Mouse (Mus musculus) forebrain, embryonic 10.5 days (tissue): Measurements from ENCODE around the gene Rps15. TPM values are rescaled to one million over a fixed set of nuclear protein-coding genes. Genes with fewer than 3 reads are reported as not detected.

Source experiments
- DNase-seq: peaks from one replicate; pipeline ENCODE4 v3.0.0-alpha.2; 2017; ENCODE audit warnings: low spot score; ENCODE audit errors: extremely low spot score
- H3K27ac ChIP-seq: fragments of 300-500 bp; sonication (generic); 2 replicates; pipeline ENCODE4 v1.5.1; 2016; ENCODE audit warnings: mild to moderate bottlenecking
- H3K27me3 ChIP-seq: fragments of 300-500 bp; sonication (generic); 2 replicates; pipeline ENCODE4 v1.6.1; 2016; ENCODE audit warnings: mild to moderate bottlenecking; ENCODE audit not compliant: poor library complexity, severe bottlenecking
- H3K36me3 ChIP-seq: fragments of 300-500 bp; sonication (generic); replicated peaks from 2 replicates; pipeline ENCODE4 v1.6.1; 2016; ENCODE audit warnings: mild to moderate bottlenecking, moderate library complexity
- H3K4me1 ChIP-seq: fragments of 300-500 bp; sonication (generic); 2 replicates; pipeline ENCODE4 v1.6.1; 2016
- H3K4me3 ChIP-seq: fragments of 300-500 bp; sonication (generic); 2 replicates; pipeline ENCODE4 v1.5.1; 2016; ENCODE audit warnings: mild to moderate bottlenecking, moderate library complexity
- H3K9me3 ChIP-seq: fragments of 300-500 bp; sonication (generic); 2 replicates; pipeline ENCODE4 v1.6.1; 2016; ENCODE audit warnings: mild to moderate bottlenecking, moderate library complexity
- WGBS: fragments of 180-500 bp; shearing (Covaris S2); methylation state at CpG from one replicate; pipeline ENCODE4 v1.1.7; 2016; 5-methylcytosine and 5-hydroxymethylcytosine counted together
- polyA plus RNA-seq: library from polyadenylated mRNA; unstranded; fragments of >200 nt; fragmentation: Nextera tagmentation; extraction: Ambion mirVana; gene quantifications from 2 replicates; pipeline ENCODE4 v1.2.1, GENCODE M21; 2016

The Rps15 gene
- polyA plus RNA-seq, 1 experiment from 2014 or later: 1,144 TPM

DNA sequence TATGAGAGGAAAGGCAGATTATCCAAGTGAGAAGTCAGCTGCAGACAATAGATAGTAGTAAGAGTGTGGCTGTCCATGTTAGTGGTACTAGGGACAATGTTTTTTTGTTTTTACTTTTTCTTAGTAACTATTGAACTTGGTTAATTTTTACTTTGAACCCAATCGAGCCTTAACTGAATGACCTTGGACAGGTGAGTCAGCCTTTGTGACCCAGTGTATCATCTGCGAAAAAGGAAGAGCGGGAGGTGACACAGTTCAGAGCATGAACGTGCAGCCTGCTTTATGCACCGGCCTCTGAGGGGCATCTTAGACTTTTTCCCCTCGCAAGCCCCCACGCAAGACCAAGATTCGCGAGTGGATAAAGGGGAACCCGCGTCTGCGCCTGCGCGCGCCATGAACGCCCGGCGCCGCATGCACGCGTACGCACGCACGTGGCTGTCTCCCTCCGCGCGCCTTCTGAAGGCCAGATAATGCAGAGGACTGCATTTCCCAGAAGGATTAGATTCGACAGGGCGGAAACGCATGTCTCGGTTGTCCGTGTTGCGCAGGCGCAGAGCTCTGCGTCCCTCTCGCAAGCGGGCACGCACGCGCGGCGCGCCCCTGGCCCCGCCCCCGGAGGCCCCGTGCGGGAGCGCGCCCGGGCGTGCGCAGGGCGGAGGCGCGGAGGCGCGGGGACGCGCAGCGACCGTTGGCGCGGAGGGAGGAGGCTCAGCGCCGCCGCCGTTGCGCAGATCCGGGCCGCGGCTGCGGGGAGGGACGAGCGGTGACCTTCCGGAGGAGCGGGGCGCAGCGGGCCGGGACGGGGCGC is 27.7 kb upstream of the Rps15 start:
- H3K4me3 ChIP-seq: peak overlapping the region; percentile 94
- H3K27me3 ChIP-seq: peaks cover 5% of the 10 kb centered on the region
- H3K27ac ChIP-seq: peak overlapping the region; percentile 98
- H3K9me3 ChIP-seq: no peaks in the 10 kb centered on the region
- H3K36me3 ChIP-seq: peaks cover 32% of the 10 kb centered on the region
- peaks cover 74% of the 10 kb centered on the region for H3K4me1 ChIP-seq
- WGBS: 2% methylated on average over 81 of the region's 81 CpGs
- peak; percentile 95 for DNase-seq

DNA sequence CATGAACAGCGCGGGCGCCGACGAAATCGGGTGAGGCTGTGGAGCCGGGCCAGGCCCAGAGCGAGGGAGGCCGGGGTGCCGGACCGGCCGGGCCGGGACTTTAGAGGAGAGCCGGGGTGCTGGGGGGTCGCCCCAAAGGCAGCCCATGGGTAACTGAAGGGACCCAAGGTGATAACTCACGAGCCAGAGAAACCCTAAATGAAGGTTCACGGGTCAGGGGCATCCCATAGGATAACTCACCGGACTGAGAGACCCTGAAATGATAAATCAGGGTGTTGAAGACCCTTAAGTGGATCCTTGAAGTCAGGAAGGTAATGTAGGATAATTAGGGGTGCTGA is 27.1 kb upstream of the Rps15 start:
- peaks cover 71% of the 10 kb centered on the region for H3K4me1 ChIP-seq
- H3K4me3 ChIP-seq: peak overlapping the region; percentile 94

DNA sequence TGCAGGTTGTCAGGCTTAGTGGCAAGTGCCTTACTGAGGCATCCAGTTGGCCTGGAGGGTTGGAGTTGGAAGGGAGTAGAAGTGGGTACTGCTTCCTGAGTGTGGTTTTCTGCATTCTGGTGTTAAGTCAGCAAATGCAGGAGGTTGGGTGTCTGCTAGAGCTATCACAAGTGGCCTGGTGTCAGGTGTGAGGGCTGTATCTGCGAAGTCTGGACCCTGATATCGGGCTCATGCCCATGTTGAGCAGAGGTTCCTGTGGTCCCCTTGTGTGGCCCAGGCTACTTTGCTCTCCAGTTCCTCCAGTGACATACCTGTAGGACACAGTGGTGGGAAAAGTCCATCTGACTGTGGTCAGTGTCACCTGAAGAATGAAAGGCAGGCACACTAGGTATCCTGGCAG is 22.2 kb upstream of the Rps15 start:
- WGBS: 96% methylated on average over 2 of the region's 2 CpGs

More for the DNA sequence above, 27.1 kb upstream of the Rps15 start:
- under 1% methylated on average over 18 of the region's 18 CpGs for WGBS
- H3K27ac ChIP-seq: peak overlapping the region; percentile 98
- H3K27me3 ChIP-seq: no peaks in the 10 kb centered on the region
- DNase-seq: no peak
- peaks cover 37% of the 10 kb centered on the region for H3K36me3 ChIP-seq
- no peaks in the 10 kb centered on the region for H3K9me3 ChIP-seq

DNA sequence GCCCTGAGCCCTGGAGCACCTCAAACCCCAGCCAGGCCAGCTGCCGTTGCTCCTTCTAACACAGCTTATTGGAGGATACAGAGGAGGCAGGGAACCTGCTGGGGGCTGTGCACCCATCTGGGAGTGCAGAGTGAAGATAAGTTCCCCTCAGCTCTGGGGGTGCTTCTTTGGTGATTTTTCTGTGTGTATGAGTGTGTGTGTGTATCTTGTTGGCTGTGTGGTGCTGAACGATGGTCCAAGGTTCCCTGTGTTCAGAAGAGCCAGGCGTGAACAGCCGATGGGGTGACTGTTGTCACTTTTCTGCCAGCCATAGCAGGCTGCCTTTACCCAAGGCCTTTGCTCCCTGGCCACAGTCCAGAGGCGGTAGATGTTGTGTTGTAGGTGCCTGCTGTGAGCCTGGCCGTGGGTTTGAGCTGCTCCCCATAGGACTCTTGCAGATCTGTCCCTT is 21.5 kb upstream of the Rps15 start:
- H3K36me3 ChIP-seq: peaks cover 89% of the 10 kb centered on the region
- H3K27me3 ChIP-seq: no peaks in the 10 kb centered on the region
- 84% methylated on average over 6 of the region's 6 CpGs for WGBS
- peaks cover 66% of the 10 kb centered on the region for H3K4me1 ChIP-seq
- H3K4me3 ChIP-seq: 0 out of 2 replicates have a peak overlapping the region, but pooled peaks have one; percentile 10
- no peaks in the 10 kb centered on the region for H3K9me3 ChIP-seq
- no peak for DNase-seq
- 0 out of 2 replicates have a peak overlapping the region, but pooled peaks have one; percentile 8 for H3K27ac ChIP-seq

More for the DNA sequence above, 22.2 kb upstream of the Rps15 start:
- Histone ChIP-seq H3K4me3 (no peak overlapping the region), H3K4me1 (peaks cover 70% of the 10 kb centered on the region), H3K9me3 (no peaks in the 10 kb centered on the region), H3K27me3 (no peaks in the 10 kb centered on the region), H3K36me3 (peaks cover 82% of the 10 kb centered on the region), H3K27ac (no peak overlapping the region)
- no peak for DNase-seq

DNA sequence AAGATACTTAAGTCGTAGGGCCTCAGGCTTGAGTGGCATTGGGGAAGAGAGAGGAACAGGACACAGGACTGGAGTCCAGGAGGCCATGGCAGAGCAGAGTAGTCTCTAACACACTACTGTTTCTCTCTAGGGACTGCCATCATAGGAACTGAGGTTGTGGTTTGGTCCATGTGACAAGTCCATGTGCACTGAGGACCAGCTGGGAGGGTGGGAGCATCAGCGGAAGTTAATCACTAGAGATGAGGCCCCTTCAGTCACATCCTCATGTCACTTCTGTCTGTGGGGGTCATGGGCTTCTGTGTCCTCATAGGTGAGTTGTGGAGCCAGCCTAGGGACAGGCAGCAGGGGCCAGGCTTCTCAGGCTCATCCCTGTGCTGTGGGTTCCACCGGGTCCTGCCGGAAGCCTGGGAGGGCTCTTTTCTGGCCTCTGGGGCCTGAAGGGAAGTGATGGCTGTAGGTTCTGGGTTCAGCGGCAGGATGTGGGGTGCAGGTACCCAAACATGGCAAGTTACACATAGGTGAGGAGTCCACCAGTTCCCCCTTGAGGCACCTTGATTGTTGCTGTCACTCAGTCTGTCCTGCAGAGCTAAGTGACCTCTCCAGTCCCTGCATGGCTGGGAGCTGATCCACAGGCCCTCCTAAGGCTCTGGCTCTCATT is 20.9 kb upstream of the Rps15 start:
- 94% methylated on average over 5 of the region's 5 CpGs for WGBS
- Histone ChIP-seq H3K4me1 (peaks cover 61% of the 10 kb centered on the region), H3K9me3 (no peaks in the 10 kb centered on the region), H3K27ac (0 out of 2 replicates have a peak overlapping the region, but pooled peaks have one; percentile 37), H3K36me3 (peaks cover 93% of the 10 kb centered on the region), H3K4me3 (peak overlapping the region; percentile 10; the same call in 1 of the 2 replicates), H3K27me3 (no peaks in the 10 kb centered on the region)
- no peak for DNase-seq

DNA sequence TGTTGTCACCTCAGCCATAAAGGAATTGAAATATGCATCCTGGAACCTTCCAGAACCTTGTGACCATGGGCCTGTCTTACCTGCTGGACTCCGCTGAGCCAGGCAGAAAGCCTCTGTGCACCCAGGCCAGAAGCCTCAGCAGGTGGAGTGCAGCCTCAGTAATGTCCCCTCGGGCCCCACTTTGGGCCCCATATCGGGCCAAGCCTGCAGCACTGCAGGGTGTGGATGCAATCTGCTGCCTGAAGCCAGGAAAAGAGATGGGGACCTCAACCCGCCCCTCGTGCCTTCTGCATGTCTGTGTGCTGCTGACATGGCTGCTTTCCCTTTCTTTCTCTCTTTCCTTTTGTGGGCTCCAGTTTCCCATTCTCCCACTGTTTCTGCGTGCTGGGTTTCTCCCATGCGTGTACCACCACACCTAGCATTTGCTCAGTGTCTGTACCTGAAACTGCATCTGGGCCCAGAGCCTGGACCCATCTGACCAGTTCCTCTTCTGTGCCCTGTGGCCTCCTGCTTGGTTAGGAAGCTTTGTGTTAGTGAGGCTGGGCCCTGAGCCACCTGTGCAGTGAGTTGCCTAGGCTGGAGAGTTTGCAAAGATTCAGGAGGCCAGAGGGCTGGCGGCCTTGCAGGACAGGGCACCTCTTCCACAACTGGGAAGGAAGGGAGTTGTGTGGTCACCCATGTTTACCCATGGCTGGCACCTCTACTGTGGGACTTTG is 20.2 kb upstream of the Rps15 start:
- Histone ChIP-seq H3K27me3 (no peaks in the 10 kb centered on the region), H3K4me3 (no peak overlapping the region; the same call in 1 of the 2 replicates), H3K4me1 (peaks cover 53% of the 10 kb centered on the region), H3K36me3 (peaks cover 93% of the 10 kb centered on the region), H3K9me3 (no peaks in the 10 kb centered on the region), H3K27ac (no peak overlapping the region)
- DNase-seq: no peak
- 93% methylated on average over 8 of the region's 8 CpGs for WGBS

DNA sequence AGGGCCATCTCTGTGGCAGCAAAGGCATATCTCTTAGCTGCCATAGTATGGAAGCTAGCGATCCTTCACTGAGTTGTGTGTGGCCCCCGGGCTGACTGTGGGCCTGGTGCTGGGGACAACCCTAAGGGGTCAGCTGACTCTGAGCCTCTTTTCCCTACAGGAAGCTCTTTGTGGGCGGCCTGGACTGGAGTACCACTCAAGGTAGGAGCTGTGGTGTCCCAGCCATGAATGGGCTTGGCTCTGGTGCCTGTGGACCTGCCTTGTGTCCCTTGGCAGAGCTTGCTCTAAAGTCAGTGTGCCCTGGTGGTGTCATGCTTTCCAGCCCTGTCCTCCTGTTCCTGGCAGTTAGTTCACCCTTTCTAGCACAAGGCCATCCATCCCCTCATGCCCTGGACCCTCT is 18.4 kb upstream of the Rps15 start:
- 92% methylated on average over 3 of the region's 3 CpGs for WGBS
- Histone ChIP-seq H3K36me3 (peaks cover 95% of the 10 kb centered on the region), H3K4me1 (peaks cover 35% of the 10 kb centered on the region), H3K27me3 (no peaks in the 10 kb centered on the region), H3K27ac (no peak overlapping the region), H3K4me3 (no peak overlapping the region), H3K9me3 (no peaks in the 10 kb centered on the region)
- no peak for DNase-seq

DNA sequence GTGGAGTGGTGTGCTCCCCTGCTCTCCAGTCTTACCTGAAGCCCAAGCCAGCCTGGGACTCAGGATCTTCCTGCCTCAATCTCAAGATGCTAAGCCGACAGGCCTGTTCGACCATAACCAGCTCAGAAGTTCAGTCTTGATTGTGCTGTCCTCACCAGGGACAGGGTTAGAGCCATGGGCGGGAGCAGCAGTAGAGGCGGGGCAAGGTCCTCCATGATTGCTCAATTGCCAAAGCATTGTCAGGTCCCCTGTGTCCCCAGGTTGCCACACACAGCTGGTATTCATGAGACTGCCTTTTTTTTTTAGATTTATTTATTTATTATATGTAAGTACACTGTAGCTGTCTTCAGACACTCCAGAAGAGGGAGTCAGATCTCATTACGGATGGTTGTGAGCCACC is 16.0 kb upstream of the Rps15 start:
- H3K27me3 ChIP-seq: no peaks in the 10 kb centered on the region
- DNase-seq: no peak
- no peaks in the 10 kb centered on the region for H3K9me3 ChIP-seq
- 84% methylated on average over 5 of the region's 5 CpGs for WGBS
- H3K4me3 ChIP-seq: no peak overlapping the region
- peaks cover 18% of the 10 kb centered on the region for H3K4me1 ChIP-seq
- H3K36me3 ChIP-seq: peaks cover 94% of the 10 kb centered on the region
- no peak overlapping the region for H3K27ac ChIP-seq

DNA sequence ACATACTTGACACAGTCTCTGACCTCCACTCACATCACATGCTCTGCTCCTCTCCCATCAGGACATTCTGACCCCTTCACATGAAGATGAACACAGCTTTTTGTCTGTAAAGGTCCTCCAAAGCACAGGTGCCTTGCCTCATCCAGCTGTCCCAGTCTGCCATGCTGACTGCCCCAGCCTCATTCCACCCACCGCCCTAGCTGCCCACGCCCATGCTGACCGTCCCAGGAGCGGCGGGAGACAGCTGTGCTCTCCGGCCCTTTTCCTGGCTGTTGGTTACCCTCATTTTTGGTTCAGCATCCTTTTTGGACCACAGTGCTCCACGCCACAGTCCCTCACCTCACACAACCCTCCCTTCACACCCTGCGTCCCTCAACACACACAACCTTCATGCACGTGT is 13.9 kb upstream of the Rps15 start:
- no peak overlapping the region for H3K27ac ChIP-seq
- WGBS: 96% methylated on average over 9 of the region's 9 CpGs
- H3K4me1 ChIP-seq: peaks cover 6% of the 10 kb centered on the region; the same call in 1 of the 2 replicates
- no peaks in the 10 kb centered on the region for H3K27me3 ChIP-seq
- no peak for DNase-seq
- H3K4me3 ChIP-seq: no peak overlapping the region
- no peaks in the 10 kb centered on the region for H3K9me3 ChIP-seq
- H3K36me3 ChIP-seq: peaks cover 99% of the 10 kb centered on the region

DNA sequence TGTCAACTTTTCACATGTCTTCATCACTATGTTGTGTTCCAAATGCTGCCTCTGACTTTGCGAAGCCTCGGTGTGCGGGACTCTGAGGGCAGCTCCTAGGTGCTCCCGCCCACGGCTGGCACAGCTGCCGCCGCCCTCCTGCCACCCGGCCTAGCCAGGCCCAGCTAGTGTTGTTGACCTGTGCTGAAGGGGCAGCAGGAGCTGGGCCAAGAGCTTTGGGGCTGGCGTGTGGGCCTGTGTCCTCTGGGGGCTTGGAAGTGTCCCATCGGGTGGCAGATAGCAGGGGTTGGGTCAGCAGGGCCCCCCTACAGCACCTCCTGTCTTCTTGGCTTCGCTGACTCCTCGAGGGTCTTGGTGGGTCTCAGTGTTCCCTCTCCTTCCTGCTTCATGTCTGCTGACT is 13.0 kb upstream of the Rps15 start:
- Histone ChIP-seq H3K27me3 (no peaks in the 10 kb centered on the region), H3K36me3 (peaks cover 99% of the 10 kb centered on the region), H3K27ac (no peak overlapping the region), H3K9me3 (no peaks in the 10 kb centered on the region), H3K4me3 (no peak overlapping the region), H3K4me1 (no peaks in the 10 kb centered on the region)
- WGBS: 95% methylated on average over 12 of the region's 12 CpGs
- DNase-seq: no peak

DNA sequence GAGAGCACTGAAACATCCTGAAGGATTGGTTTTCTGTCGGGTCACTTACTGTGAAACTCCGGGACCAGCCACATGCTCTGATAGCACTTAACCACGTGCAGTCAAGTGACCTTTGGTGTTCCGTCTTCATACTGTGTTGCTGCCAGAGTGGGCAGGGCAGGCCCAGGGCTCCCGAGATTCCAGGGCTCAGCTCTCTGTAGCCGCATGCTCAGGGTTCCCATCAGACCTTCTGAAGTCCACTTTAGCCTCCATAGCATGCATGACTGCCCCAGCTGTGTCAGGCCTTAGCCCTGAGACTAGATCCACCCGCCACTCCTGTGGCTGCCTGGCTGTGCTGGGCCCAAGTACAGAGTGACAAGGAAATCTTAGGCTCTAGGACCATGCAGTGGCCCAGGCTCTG is 10.9 kb upstream of the Rps15 start:
- H3K36me3 ChIP-seq: peaks cover 99% of the 10 kb centered on the region

DNA sequence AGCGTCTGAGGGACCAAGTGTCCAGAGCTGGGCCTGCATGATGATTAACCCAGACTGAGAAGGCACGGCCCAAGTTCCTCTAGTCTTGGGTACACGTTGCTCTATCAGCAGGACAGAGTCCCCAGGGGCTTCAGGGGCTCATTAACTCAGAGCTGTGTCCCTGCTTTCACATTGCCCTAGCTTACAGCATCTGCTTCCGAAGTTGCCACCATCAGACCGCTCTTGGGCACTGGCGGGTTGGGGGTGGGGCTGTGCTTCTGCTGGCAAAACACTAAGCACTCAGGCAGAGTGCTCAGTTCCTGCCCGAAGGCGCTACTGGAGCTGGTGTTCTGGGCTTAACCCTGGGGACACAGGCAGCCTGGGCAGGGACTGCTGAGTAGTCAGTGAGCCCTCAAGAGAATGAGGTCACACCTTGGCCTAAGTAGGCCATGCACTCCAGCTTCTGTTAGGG is 10.3 kb upstream of the Rps15 start:
- Histone ChIP-seq H3K36me3 (peaks cover 99% of the 10 kb centered on the region), H3K9me3 (no peaks in the 10 kb centered on the region), H3K4me1 (0 out of 2 replicates have a peak, but pooled peaks cover 1% of the 10 kb centered on the region), H3K27me3 (no peaks in the 10 kb centered on the region), H3K4me3 (no peak overlapping the region), H3K27ac (no peak overlapping the region)
- no peak for DNase-seq
- WGBS: 80% methylated on average over 8 of the region's 8 CpGs

More for the DNA sequence above, 10.9 kb upstream of the Rps15 start:
- Histone ChIP-seq H3K4me3 (no peak overlapping the region), H3K27ac (no peak overlapping the region), H3K4me1 (no peaks in the 10 kb centered on the region), H3K9me3 (no peaks in the 10 kb centered on the region), H3K27me3 (no peaks in the 10 kb centered on the region)
- no peak for DNase-seq
- WGBS: 90% methylated on average over 7 of the region's 7 CpGs
